Mouse (Mus musculus) kidney, adult 18-20 months (tissue): ENCODE data around the gene Batf3.
"Not testable (repeated sequence)": the region's sequence is repeated elsewhere in the genome, so short reads cannot be mapped to it uniquely, and the experiment has no call there.

ENCODE experiments used
- DNase-seq: peaks from one replicate; pipeline ENCODE4 v3.0.0; 2021

Gene Batf3

DNA sequence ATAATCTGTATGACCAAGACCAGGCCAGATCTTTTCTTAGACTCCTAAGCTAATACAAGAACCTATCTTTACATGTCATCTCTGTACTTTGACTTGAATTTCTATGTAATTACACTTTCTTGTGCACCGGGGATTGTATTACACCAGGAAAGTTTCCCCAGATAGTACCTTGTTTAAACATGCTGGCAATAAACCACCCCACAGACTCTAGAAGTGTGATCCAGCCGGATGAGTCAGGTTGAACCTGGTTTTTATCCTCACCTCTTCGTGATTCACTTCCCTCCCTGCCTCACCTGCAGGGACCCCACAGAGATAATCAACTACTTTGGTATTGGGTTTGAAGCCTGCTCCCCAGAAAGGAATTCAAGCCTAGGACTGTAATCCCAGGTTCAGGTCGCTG is 37.8 kb downstream of the Batf3 start:
- no peak for DNase-seq

DNA sequence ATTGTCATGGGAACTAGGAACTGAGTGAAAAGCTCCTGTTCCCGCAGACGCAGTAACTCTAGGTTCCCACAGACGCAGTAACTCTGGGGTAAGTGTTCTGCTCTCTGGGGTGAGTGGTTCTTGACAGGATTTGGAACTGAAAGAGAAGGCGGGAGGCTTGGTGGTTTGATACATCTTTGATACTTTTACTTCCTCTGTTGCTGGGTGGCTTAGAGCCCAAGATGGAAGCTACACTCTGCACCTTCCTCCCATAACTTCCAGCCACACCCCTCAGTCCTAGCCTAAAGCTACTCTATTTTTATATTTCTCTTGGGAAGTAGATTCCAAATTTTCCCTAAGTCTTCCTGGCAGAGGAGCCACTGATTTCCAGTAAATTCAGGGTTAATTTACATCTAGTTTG is 40.8 kb downstream of the Batf3 start:
- DNase-seq = no peak

DNA sequence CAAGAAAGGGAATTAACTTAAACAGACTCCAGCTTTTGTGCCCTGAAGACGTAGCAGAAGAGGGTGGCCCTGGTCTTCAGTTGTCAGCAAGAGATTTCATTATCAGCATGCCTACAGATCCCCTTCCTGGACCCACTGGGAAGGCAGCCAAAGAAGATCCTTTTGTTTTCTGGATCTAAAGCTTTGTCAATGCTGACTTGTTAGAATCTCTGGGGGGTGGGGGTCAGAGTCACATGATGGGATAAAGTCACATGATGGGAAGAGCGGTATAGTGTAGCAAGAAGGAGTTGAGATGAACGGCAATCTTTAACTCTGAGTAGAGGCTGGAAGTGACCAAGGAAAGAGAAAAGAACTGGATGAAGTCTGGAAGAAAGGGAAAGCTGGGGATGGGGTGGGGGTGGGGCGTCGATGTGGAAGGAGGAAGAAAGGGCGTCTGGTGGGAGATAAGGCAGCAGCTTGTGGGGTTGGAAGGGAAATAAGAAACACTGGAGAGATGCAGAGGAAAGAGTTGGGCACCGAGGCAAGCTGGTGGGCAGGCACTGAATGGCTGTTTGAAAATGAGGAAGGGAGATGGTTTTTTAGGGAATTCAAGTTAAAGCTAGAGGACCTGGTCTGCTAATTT is 41.3 kb downstream of the Batf3 start:
- DNase-seq = no peak

DNA sequence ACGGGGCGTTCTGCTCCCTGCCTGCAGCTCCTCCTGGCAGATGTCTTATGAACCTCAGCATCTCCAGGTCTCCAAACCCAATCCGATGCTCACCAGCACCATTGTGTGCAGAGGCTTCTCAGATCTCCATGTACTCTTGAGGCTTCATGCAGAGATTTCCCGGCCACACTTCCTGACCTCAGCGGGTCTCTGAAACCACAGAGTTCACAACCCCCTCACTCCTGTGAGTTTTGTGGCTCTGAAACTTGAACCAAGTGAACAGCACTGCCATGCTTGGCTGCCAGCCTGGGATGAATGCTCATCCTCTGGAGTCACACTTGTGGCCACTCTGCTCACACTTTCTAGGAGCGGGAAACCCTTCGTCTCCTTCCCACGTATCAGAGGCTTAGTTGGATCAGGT is 43.3 kb downstream of the Batf3 start:
- DNase-seq = no peak

DNA sequence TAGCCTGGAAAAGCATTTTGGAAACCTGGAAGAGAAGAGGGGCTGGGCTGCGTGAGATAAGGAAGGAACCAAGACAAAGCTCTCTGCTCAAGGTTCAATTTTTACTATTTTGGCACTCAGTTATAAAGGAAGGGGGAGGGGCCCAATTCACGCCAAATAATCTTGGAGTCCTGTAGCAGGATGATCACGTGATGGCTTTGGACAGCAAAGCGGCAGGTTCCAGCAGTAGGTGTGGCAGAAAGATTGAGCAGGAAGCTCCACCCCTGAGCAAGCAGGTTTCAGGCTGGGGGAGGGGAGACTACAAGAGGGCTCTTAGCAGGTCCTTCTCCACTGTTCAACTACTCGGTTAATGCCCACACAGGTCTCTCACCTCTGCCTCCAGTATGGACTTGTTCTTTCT is 51.8 kb downstream of the Batf3 start:
- DNase-seq = not testable (repeated sequence)

DNA sequence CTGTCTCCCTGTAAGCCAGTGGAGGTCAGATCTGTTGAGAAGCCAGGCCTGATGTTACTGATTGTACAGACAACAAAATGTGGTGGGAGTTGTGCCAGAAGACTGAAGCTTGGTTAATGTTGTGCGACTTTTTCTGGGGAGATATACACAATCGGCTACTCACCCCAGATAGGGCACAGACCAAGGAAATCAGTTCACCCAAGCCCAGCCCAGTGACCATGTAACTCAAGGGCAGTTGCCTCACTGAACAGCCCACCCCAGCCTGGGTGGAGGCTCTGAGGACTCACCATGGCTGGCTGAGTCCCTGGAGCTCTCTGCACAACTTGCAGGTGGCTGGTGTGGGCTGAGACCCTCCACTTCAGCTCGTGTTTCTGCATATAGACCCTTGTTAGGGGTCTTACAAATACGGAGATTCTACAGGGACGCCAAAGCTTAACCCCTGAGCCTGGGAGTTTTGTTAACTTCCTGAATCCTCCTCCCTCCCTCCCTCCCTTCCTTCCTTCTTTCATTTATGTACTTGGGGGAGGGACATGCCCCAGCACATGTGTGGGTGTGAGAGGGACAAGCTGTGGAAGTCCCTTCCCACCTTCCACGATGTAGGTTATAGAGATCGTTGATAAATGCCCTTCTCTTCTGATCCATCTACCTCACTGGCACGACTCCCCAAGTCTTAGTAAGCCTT is 53.4 kb downstream of the Batf3 start:
- no peak for DNase-seq

DNA sequence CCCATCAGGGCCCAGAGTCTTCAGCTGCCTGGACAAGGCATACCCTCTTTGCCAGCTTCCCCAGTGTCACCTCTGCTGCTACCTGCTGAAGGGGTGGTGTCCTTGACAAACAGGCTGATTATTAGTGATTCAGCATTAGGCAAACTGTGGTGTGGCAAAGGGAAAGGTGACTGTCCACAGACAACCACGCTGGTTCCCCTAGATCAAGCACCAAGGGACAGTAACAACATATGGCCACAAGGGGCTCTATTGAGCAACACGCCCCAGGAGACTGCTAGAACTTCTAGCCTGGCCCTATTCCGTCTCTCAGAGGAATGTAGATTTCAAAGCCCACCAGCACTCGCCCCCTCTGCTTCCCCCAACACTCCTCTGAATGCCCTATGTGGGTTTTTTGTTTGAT is 55.4 kb downstream of the Batf3 start:
- DNase-seq = peak; percentile 62

DNA sequence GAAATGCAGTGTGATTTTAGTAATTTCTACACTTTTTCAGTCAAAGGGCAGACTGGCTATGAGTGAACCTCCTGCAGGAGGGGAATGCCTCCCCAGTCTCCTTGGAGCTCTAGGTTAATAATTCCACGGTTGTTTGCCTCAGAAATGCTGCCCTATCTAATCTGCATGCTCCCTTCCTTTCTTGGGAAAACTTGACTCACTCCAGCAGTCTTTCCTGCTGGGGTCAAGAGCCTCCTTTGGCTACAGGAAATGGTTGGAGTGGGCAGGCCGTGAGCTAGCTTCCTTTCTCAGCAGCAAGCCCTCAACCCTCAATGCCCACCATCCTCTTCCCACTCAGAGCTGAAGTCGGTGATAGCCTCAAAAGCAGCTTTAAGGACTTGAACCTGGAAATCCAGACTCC is 56.7 kb downstream of the Batf3 start:
- no peak for DNase-seq
